In genomic region chr17:84384661-84385060, GRCm38 (mm10) we compare ENCODE assay signal across 8 mouse cellular contexts.
DNase-seq lines count a peak whose midpoint lies in the region; ATAC-seq and TF ChIP-seq lines count a peak whose summit lies in the region.
"Had no signal": no experiment of that assay in that cellular context is flagged by ENCODE, and none has a peak within 500 bp of the region (broad histone marks: within the 10 kb centered on the region; RNA-seq: fewer than 3 reads in every experiment).

No protein-coding gene starts in this region.

- ATAC-seq in hindbrain, postnatal 0 days, result no peak
- ATAC-seq in hindbrain, embryonic 16.5 days, result no peak
- ATAC-seq in kidney, embryonic 16.5 days (ENCODE audit: low FRiP score, low TSS enrichment), result no peak

- H3K4me2 ChIP-seq in hindbrain, postnatal 0 days (ENCODE audit: low read depth, low read length), result no peak overlapping the region
- H3K4me2 ChIP-seq in hindbrain, embryonic 16.5 days (ENCODE audit: low read length), result no peak overlapping the region
- no peak overlapping the region for H3K4me2 ChIP-seq in kidney, embryonic 16.5 days (replicated peaks; ENCODE audit: low read depth, low read length)
- H3K4me2 ChIP-seq: liver, embryonic 15.5 days had no signal

- H3K4me1 ChIP-seq in hindbrain, postnatal 0 days (ENCODE audit: insufficient read depth, low read length), result no peaks in the 10 kb centered on the region
- H3K4me1 ChIP-seq in hindbrain, embryonic 16.5 days (ENCODE audit: control insufficient read depth, insufficient read depth, low read depth, low read length), result no peaks in the 10 kb centered on the region
- no peaks in the 10 kb centered on the region for H3K4me1 ChIP-seq in kidney, embryonic 16.5 days (ENCODE audit: insufficient read depth, low read length)
- H3K4me1 ChIP-seq: liver, embryonic 15.5 days had no signal

- no peak for DNase-seq in hindbrain, postnatal 0 days (ENCODE audit: low spot score)
- peak; percentile 57 for DNase-seq in 3T3-L1 (ENCODE audit: low read depth, low spot score)
- DNase-seq in CD4-positive helper T cell, adult 2 months (ENCODE audit: low read depth, low spot score), result peak; percentile 44
- DNase-seq in c-Kit-positive CD71-negative TER-119-negative erythroid progenitor cells, embryonic 14.5 days (ENCODE audit: low read depth), result peak; percentile 13
- no peak for DNase-seq in right cerebral cortex, adult 18-20 months

- no peak overlapping the region for H3K9ac ChIP-seq in hindbrain, postnatal 0 days (replicated peaks; ENCODE audit: low read length)
- no peak overlapping the region for H3K9ac ChIP-seq in hindbrain, embryonic 16.5 days (ENCODE audit: low read depth, low read length)
- H3K9ac ChIP-seq in kidney, embryonic 16.5 days (replicated peaks; ENCODE audit: low read length), result no peak overlapping the region
- H3K9ac ChIP-seq: liver, embryonic 15.5 days had no signal

- 0 out of 2 replicates have a peak, but pooled peaks cover 4% of the 10 kb centered on the region for H3K36me3 ChIP-seq in hindbrain, postnatal 0 days (ENCODE audit: insufficient read depth, low read length)
- H3K36me3 ChIP-seq in hindbrain, embryonic 16.5 days (ENCODE audit: control insufficient read depth, insufficient read depth, low read length), result peaks cover 9% of the 10 kb centered on the region; the same call in 1 of the 2 replicates
- H3K36me3 ChIP-seq in kidney, embryonic 16.5 days (ENCODE audit: insufficient read depth, low read length), result peaks cover 36% of the 10 kb centered on the region

- no peaks in the 10 kb centered on the region for H3K9me3 ChIP-seq in hindbrain, postnatal 0 days (ENCODE audit: low read length)
- H3K9me3 ChIP-seq in hindbrain, embryonic 16.5 days (ENCODE audit: control insufficient read depth, low read length), result no peaks in the 10 kb centered on the region
- peaks cover 2% of the 10 kb centered on the region for H3K9me3 ChIP-seq in kidney, embryonic 16.5 days (ENCODE audit: low read length)
- H3K9me3 ChIP-seq: liver, embryonic 15.5 days had no signal

- peak; percentile 57 for TF ChIP-seq CTCF in hindbrain, postnatal 0 days (IDR thresholded peaks at IDR 0.05; ENCODE audit: low read depth)

- H3K27ac ChIP-seq in hindbrain, postnatal 0 days, result no peak overlapping the region
- H3K27ac ChIP-seq in hindbrain, embryonic 16.5 days (ENCODE audit: low read depth, low read length), result no peak overlapping the region
- no peak overlapping the region for H3K27ac ChIP-seq in kidney, embryonic 16.5 days (ENCODE audit: low read length)
- H3K27ac ChIP-seq: liver, embryonic 15.5 days had no signal

- no peaks in the 10 kb centered on the region for H3K27me3 ChIP-seq in hindbrain, postnatal 0 days (ENCODE audit: insufficient read depth, low read length)
- H3K27me3 ChIP-seq in hindbrain, embryonic 16.5 days (replicated peaks; ENCODE audit: control insufficient read depth, insufficient read depth, low read length), result no peaks in the 10 kb centered on the region
- H3K27me3 ChIP-seq in kidney, embryonic 16.5 days (ENCODE audit: insufficient read depth, low read length), result no peaks in the 10 kb centered on the region
- H3K27me3 ChIP-seq: liver, embryonic 15.5 days had no signal

- no peak overlapping the region for H3K4me3 ChIP-seq in hindbrain, postnatal 0 days (ENCODE audit: low read length)
- H3K4me3 ChIP-seq in hindbrain, embryonic 16.5 days (ENCODE audit: low read length), result no peak overlapping the region
- no peak overlapping the region for H3K4me3 ChIP-seq in kidney, embryonic 16.5 days (ENCODE audit: low read length)
- H3K4me3 ChIP-seq: liver, embryonic 15.5 days had no signal

Comparison
In these comparisons a context has a peak if more than half of its experiments do, and no peak if none do; other contexts are left out.
1. DNase-seq: peak in 3T3-L1 (single experiment), CD4-positive helper T cell, adult 2 months (single experiment) and c-Kit-positive CD71-negative TER-119-negative erythroid progenitor cells, embryonic 14.5 days (single experiment); none in hindbrain, postnatal 0 days (single experiment) and right cerebral cortex, adult 18-20 months (single experiment).